Mouse (Mus musculus): Measurements from ENCODE around the gene Eva1c.

GRCm38 (mm10) chr16:90821046-90821697 lies 5.3 kb upstream of the Eva1c start:
- TF ChIP-seq CTCF (IDR thresholded peaks at IDR 0.05; ENCODE audit: low read depth) (no peak), EP300 (IDR thresholded peaks at IDR 0.05; ENCODE audit: low read depth) (no peak)
